Mouse (Mus musculus) neural tube, embryonic 15.5 days (tissue): Measurements from ENCODE around the gene Vwa8. TPM values are rescaled to one million over a fixed set of nuclear protein-coding genes. Genes with fewer than 3 reads are reported as not detected.

Experiments
- ATAC-seq: fragments of 200-750 bp; cut with Nextera tagmentation; 2 replicates; pipeline ENCODE4 v1.8.0; 2017; ENCODE audit warnings: mild to moderate bottlenecking, moderate TSS enrichment, moderate library complexity; ENCODE audit not compliant: low FRiP score
- H3K27ac ChIP-seq: fragments of 300-500 bp; sonication (generic); replicated peaks from 2 replicates; pipeline ENCODE4 v1.5.1; 2015; ENCODE audit warnings: mild to moderate bottlenecking, inconsistent platforms
- H3K27me3 ChIP-seq: fragments of 300-500 bp; sonication (generic); replicated peaks from 2 replicates; pipeline ENCODE4 v1.6.1; 2015; ENCODE audit warnings: inconsistent platforms
- H3K36me3 ChIP-seq: fragments of 300-500 bp; sonication (generic); 2 replicates; pipeline ENCODE4 v1.6.1; 2015; ENCODE audit warnings: inconsistent platforms
- H3K4me1 ChIP-seq: fragments of 300-500 bp; sonication (generic); 2 replicates; pipeline ENCODE4 v1.6.1; 2015; ENCODE audit warnings: inconsistent platforms
- H3K4me2 ChIP-seq: fragments of 300-500 bp; sonication (generic); 2 replicates; pipeline ENCODE4 v1.6.1; 2015; ENCODE audit warnings: inconsistent platforms, mild to moderate bottlenecking, moderate library complexity
- H3K4me3 ChIP-seq: fragments of 300-500 bp; sonication (generic); replicated peaks from 2 replicates; pipeline ENCODE4 v1.5.1; 2015; ENCODE audit warnings: mild to moderate bottlenecking, inconsistent platforms
- H3K9ac ChIP-seq: fragments of 300-500 bp; sonication (generic); replicated peaks from 2 replicates; pipeline ENCODE4 v1.6.1; 2015; ENCODE audit warnings: mild to moderate bottlenecking, inconsistent platforms
- H3K9me3 ChIP-seq: fragments of 300-500 bp; sonication (generic); replicated peaks from 2 replicates; pipeline ENCODE4 v1.6.1; 2016; ENCODE audit warnings: inconsistent platforms
- WGBS: fragments of 180-500 bp; shearing (Covaris S2); methylation state at CpG from one replicate; pipeline ENCODE4 v1.1.7; 2015; ENCODE audit warnings: mixed read lengths; 5-methylcytosine and 5-hydroxymethylcytosine counted together
- polyA plus RNA-seq: library from polyadenylated mRNA; unstranded; fragments of >200 nt; fragmentation: Nextera tagmentation; extraction: Ambion mirVana; gene quantifications from 2 replicates; pipeline ENCODE4 v1.2.1, GENCODE M21; 2015

Gene Vwa8
- polyA plus RNA-seq: 7.5 and 9.7 TPM in 2 replicates

- Histone ChIP-seq H3K9me3 (no peaks in the 10 kb centered on the region), H3K9ac (peak within 1 kb of the TSS; percentile 90), H3K4me2 (peak within 1 kb of the TSS; percentile 66), H3K4me3 (peak within 1 kb of the TSS; percentile 74), H3K27me3 (no peaks in the 10 kb centered on the region), H3K4me1 (peaks cover 25% of the 10 kb centered on the region), H3K27ac (peak within 1 kb of the TSS; percentile 83), H3K36me3 (no peaks in the 10 kb centered on the region)
- ATAC-seq: peak; percentile 93
- WGBS: 2% methylated on average over 59 of the region's 61 CpGs
Observed at GRCm38 (mm10) chr14:78848941-78849911, at the start of gene Vwa8. Vwa8 (plus strand) TSS chr14:78849052.

DNA sequence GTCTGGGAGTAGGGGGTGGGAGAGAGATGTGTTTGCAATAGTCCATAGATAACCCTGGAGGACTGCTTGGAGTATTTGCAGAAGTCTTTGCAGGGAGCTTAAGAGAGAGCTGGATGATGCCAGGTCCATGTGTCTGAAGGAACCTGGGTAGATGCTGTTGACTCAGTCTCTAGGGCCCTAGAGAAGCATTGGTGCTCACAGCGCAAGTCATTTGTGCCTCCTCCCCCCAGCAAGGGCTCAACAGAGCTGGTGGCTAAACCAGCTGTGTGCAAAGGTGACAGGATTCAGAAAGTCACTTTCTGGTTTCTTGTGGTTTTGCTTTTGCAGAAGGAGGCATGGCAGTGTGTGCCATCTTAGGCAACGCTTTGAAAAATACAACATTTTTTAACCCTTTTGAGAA lies 46.5 kb upstream of the Vwa8 start:
- Histone ChIP-seq H3K4me3 (no peak overlapping the region), H3K27ac (no peak overlapping the region), H3K4me1 (no peaks in the 10 kb centered on the region), H3K9me3 (no peaks in the 10 kb centered on the region), H3K27me3 (no peaks in the 10 kb centered on the region), H3K36me3 (no peaks in the 10 kb centered on the region), H3K9ac (no peak overlapping the region), H3K4me2 (no peak overlapping the region)
- WGBS: 89% methylated on average over 2 of the region's 2 CpGs
- no peak for ATAC-seq

GRCm38 (mm10) chr14:78803924-78804323 lies 44.9 kb upstream of the Vwa8 start:
- no peaks in the 10 kb centered on the region for H3K36me3 ChIP-seq
- no peaks in the 10 kb centered on the region for H3K27me3 ChIP-seq
- no peaks in the 10 kb centered on the region for H3K9me3 ChIP-seq
- H3K4me2 ChIP-seq: no peak overlapping the region
- H3K27ac ChIP-seq: no peak overlapping the region
- ATAC-seq: no peak
- H3K4me1 ChIP-seq: no peaks in the 10 kb centered on the region
- no peak overlapping the region for H3K9ac ChIP-seq
- 82% methylated on average over 6 of the region's 6 CpGs for WGBS
- H3K4me3 ChIP-seq: no peak overlapping the region

- Histone ChIP-seq H3K4me1 (no peaks in the 10 kb centered on the region), H3K36me3 (no peaks in the 10 kb centered on the region), H3K9me3 (no peaks in the 10 kb centered on the region; the same call in 1 of the 2 replicates), H3K27ac (no peak overlapping the region), H3K4me3 (no peak overlapping the region), H3K4me2 (no peak overlapping the region), H3K27me3 (no peaks in the 10 kb centered on the region), H3K9ac (no peak overlapping the region)
- 95% methylated on average over 2 of the region's 2 CpGs for WGBS
- no peak for ATAC-seq
Observed at GRCm38 (mm10) chr14:78812896-78813295, 36.0 kb upstream of the Vwa8 start.

GRCm38 (mm10) chr14:78816411-78816810 lies 32.4 kb upstream of the Vwa8 start:
- no peak overlapping the region for H3K4me2 ChIP-seq
- no peaks in the 10 kb centered on the region for H3K27me3 ChIP-seq
- 10% methylated on average over 2 of the region's 3 CpGs for WGBS
- H3K4me3 ChIP-seq: no peak overlapping the region
- no peak overlapping the region for H3K27ac ChIP-seq
- no peaks in the 10 kb centered on the region for H3K4me1 ChIP-seq
- H3K9ac ChIP-seq: no peak overlapping the region
- H3K9me3 ChIP-seq: no peaks in the 10 kb centered on the region; the same call in 1 of the 2 replicates
- no peaks in the 10 kb centered on the region for H3K36me3 ChIP-seq
- ATAC-seq: no peak

- 91% methylated on average over 3 of the region's 3 CpGs for WGBS
- no peaks in the 10 kb centered on the region; the same call in 1 of the 2 replicates for H3K9me3 ChIP-seq
- no peak overlapping the region for H3K9ac ChIP-seq
- no peaks in the 10 kb centered on the region for H3K27me3 ChIP-seq
- H3K27ac ChIP-seq: no peak overlapping the region
- H3K4me1 ChIP-seq: no peaks in the 10 kb centered on the region
- no peak for ATAC-seq
- no peaks in the 10 kb centered on the region for H3K36me3 ChIP-seq
- no peak overlapping the region for H3K4me2 ChIP-seq
- H3K4me3 ChIP-seq: no peak overlapping the region
Observed at GRCm38 (mm10) chr14:78817651-78818050, 31.2 kb upstream of the Vwa8 start.

DNA sequence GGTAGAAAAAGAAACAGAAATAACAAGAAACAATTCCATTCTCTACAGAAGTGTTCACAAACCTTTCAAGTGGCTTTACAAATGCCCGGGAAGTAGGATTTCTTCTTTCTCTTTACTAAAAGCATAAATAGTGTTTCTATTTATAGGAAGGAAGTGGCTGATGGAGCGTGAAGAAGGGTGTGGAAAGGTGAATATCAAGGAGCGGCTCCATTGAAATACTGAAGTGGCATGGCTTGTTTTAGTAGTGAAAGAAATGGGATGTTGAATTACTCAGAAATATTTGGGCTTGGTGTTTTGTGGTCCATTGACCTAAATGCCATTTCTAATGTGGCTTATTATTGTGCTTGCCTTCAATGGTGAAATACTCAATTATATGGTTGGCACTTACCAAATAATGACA lies 30.4 kb upstream of the Vwa8 start:
- no peak overlapping the region for H3K27ac ChIP-seq
- no peak overlapping the region for H3K4me3 ChIP-seq
- H3K27me3 ChIP-seq: no peaks in the 10 kb centered on the region
- H3K4me1 ChIP-seq: no peaks in the 10 kb centered on the region
- no peak overlapping the region for H3K4me2 ChIP-seq
- ATAC-seq: no peak
- H3K9me3 ChIP-seq: no peaks in the 10 kb centered on the region; the same call in 1 of the 2 replicates
- H3K9ac ChIP-seq: no peak overlapping the region
- no peaks in the 10 kb centered on the region for H3K36me3 ChIP-seq
- WGBS: 86% methylated on average over 3 of the region's 3 CpGs

DNA sequence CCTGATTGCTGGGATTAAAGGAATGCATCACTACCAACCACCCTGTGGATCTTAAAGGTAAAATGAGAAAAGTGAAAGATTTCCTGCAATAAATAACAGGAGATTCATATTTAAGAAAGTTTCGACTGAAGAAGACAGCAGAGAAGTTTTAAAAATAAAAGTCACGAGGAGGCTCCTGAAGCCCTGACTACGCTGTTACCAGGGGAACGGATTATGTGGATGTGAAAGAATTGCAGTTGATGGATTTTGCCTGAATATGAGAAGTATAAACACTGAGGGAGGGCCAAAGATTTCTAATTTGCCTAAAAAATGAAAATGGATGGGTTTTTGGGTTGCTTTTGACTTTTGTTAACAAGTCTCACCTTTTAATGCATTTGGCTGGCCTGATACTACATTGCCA lies 24.8 kb upstream of the Vwa8 start:
- Histone ChIP-seq H3K27me3 (no peaks in the 10 kb centered on the region), H3K4me2 (no peak overlapping the region), H3K4me1 (no peaks in the 10 kb centered on the region), H3K9me3 (no peaks in the 10 kb centered on the region), H3K27ac (no peak overlapping the region), H3K9ac (no peak overlapping the region), H3K36me3 (no peaks in the 10 kb centered on the region), H3K4me3 (no peak overlapping the region)
- WGBS: 88% methylated on average over 4 of the region's 4 CpGs
- no peak for ATAC-seq

- no peak for ATAC-seq
- Histone ChIP-seq H3K4me1 (no peaks in the 10 kb centered on the region), H3K36me3 (no peaks in the 10 kb centered on the region), H3K4me2 (no peak overlapping the region), H3K4me3 (no peak overlapping the region), H3K27ac (no peak overlapping the region), H3K9me3 (no peaks in the 10 kb centered on the region), H3K9ac (no peak overlapping the region), H3K27me3 (no peaks in the 10 kb centered on the region)
- 61% methylated on average over 4 of the region's 4 CpGs for WGBS
Observed at GRCm38 (mm10) chr14:78824507-78824906, 24.3 kb upstream of the Vwa8 start.

- H3K27me3 ChIP-seq: no peaks in the 10 kb centered on the region
- no peak overlapping the region for H3K4me3 ChIP-seq
- ATAC-seq: no peak
- no peaks in the 10 kb centered on the region for H3K4me1 ChIP-seq
- H3K4me2 ChIP-seq: no peak overlapping the region
- no peaks in the 10 kb centered on the region for H3K36me3 ChIP-seq
- H3K9me3 ChIP-seq: no peaks in the 10 kb centered on the region
- no peak overlapping the region for H3K27ac ChIP-seq
- WGBS: 73% methylated on average over 4 of the region's 4 CpGs
- H3K9ac ChIP-seq: no peak overlapping the region
Observed at GRCm38 (mm10) chr14:78831158-78831557, 17.7 kb upstream of the Vwa8 start.

GRCm38 (mm10) chr14:78847948-78848347 lies 904 bp upstream of the Vwa8 start:
- no peak for ATAC-seq
- Histone ChIP-seq H3K9ac (no peak overlapping the region), H3K27ac (no peak overlapping the region), H3K27me3 (no peaks in the 10 kb centered on the region), H3K4me3 (no peak overlapping the region), H3K36me3 (no peaks in the 10 kb centered on the region), H3K4me2 (peak overlapping the region; percentile 66; the same call in 1 of the 2 replicates), H3K4me1 (peaks cover 25% of the 10 kb centered on the region), H3K9me3 (no peaks in the 10 kb centered on the region)
- 81% methylated on average over 1 of the region's 1 CpGs for WGBS

- Histone ChIP-seq H3K4me2 (peak overlapping the region; percentile 66), H3K27ac (peak overlapping the region; percentile 83), H3K4me3 (peak overlapping the region; percentile 74), H3K27me3 (no peaks in the 10 kb centered on the region), H3K36me3 (no peaks in the 10 kb centered on the region), H3K4me1 (peaks cover 25% of the 10 kb centered on the region), H3K9ac (peak overlapping the region; percentile 90), H3K9me3 (no peaks in the 10 kb centered on the region)
- ATAC-seq: peak; percentile 26; the same call in 1 of the 2 replicates
- WGBS: 3% methylated on average over 3 of the region's 3 CpGs
Observed at GRCm38 (mm10) chr14:78848477-78848876, 375 bp upstream of the Vwa8 start.
